Mouse (Mus musculus) neural tube, embryonic 10.5 days (tissue): ENCODE results near the gene Parg.
"Not testable (repeated sequence)": the region's sequence is repeated elsewhere in the genome, so short reads cannot be mapped to it uniquely, and the experiment has no call there.

Experiments used
- DNase-seq: peaks from one replicate; pipeline ENCODE4 v3.0.0-alpha.2; 2017; ENCODE audit warnings: low spot score; ENCODE audit errors: extremely low spot score

The Parg gene

DNA sequence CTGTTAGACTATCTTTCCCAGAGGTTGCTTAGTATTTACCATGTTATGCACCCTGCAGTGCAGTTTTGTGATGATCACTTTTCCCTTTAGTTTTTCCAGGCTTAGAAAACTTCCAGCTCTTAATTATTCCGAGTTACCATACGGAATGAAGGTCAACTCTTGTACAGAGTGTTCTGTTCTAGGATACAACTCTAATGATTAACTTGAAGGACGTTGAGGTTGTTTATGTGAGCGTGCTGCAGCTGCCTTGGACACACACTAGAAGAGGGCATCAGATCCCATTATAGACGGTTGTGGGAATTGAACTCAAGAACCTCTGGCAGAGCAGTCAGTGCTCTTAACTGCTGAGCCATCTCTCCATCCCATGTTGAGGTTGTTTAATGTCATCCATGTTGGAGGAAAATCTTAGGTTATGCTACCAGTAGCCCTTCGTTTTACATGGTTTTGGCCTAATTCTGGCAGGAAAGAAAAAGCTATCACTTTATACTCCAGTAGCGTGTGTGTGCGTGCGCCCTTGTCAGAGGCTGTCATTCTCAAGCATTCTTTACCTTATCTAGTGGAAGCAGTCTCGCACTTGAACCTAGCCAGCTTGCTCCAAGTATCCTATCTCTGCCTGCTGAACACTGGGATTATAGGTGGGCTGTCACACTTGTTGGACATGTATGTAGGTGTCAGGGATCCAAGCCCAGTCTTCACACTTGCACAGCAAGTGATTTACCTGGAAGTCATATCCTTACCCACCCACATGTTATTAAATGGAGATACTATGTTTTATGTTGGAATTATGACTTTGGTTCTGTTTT is 22.2 kb upstream of the Parg start:
- no peak for DNase-seq

DNA sequence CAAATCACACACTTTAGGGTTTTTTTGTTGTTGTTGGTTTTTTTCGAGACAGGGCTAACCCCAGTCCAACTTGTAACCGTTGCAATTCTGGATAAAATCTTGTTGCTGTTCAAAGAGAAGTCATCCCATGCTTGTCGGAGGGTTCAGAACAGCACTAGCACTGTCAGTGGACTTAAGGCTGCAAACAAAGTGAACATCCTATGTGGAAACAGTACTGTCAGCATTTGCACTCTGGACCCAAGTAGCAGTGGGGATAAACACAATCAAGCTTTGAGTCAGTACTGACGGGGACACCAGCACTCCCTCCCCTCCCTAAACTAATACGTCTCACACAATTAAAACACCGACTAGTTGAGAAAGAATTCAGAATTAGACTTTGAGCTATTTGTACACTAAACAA is 20.9 kb upstream of the Parg start:
- DNase-seq = no peak

DNA sequence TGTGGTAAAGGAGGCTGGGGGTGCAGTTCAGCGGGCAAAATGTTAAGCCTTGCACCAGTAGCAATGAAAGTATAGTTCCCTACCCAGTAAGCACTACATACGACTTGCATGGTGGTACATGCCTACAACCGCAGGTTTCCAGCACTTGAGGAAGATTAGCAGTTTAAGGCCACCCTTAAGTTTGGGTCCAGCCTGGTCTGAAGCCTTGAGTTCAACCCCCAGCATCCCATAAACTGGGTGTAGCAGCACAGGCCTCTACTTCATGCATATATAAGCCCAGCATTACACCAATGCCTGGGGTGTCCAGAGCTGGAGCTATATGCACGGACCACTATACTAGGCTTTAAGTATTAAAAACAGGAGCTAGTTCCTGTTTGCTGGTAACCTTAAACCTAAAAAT is 17.9 kb upstream of the Parg start:
- no peak for DNase-seq

DNA sequence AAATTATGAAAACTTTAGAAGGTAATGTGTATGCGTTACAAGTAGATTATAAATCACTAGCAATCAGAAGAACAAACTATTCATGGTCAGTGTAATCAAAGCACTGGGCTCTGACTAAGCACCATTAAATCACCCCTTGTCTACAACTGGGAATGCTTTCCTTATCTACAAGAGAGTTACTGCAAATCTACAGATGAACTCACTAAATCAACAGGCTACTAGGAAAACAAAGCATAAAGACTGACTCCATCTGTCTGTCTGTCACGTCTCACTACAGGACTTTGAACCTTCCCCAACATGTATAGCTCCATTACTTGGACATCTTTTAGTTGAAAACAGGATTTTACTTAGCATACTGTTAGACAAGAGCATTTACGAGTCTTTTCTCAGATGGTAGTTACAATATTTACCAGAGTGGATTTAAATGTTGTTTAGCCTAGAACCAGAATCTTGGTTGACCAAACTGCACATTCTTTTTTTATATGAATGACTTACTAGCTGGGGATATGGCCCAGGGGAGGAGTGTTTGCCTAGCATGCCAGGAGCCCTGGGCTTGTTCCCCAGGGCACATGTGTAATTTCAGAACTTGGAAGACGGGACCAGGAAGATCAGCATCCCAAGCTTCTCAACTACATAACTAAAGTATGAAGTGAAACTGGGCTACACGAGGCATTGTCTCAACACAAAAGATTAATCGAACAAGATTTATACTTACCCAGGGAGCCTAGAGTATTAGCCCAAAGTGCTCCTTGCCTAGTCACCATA is 10.9 kb upstream of the Parg start:
- no peak for DNase-seq

DNA sequence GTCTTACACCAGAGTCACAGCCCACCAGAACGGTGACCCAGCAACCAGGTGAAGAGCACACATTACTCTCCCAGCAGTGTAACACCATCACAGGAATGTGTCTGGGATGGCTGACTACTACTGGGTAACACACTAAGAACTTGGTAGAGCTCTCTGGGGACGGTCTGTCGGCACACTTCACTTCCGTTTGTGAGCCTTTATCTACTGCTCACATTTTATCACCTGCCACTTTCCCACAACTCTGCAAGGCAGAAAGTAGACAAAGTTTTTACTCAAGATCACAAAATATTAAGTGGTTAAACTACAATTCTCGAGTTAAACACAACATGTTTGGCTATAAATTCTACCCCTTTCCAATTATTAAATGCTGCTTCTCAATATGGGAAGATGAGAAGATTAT is 9.8 kb upstream of the Parg start:
- no peak for DNase-seq

GRCm38 (mm10) chr14:32192437-32192836 is 9.3 kb upstream of the Parg start:
- no peak for DNase-seq

GRCm38 (mm10) chr14:32193557-32193956 is 8.2 kb upstream of the Parg start:
- DNase-seq = not testable (repeated sequence)

GRCm38 (mm10) chr14:32201354-32201753 is 395 bp upstream of the Parg start:
- DNase-seq = peak; percentile 50

GRCm38 (mm10) chr14:32226601-32227000 is 24.9 kb downstream of the Parg start:
- no peak for DNase-seq

- DNase-seq = peak; percentile 50
These were observed 27.2 kb downstream of the Parg start for GRCm38 (mm10) chr14:32228996-32229395.

DNA sequence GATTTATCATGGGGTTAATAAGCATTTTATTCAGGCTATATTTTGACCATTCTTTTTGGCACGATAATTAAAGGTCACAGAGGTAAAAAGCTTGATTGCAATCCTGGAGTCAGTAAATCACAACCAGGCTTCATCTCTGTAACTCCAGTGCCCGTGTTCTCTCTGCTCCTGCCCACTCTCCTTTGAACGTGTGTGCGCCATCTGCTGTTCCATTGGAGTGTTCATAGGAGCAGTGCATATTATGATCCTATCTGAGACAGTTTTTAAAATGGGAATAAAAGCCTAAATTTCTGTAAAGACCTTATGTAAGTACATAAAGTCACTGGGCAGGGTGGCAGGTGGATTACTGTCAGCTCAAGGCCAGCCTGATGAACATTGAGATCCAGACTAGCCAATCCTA is 40.7 kb downstream of the Parg start:
- no peak for DNase-seq

GRCm38 (mm10) chr14:32246019-32246418 is 44.3 kb downstream of the Parg start:
- no peak for DNase-seq

- DNase-seq = no peak
These were observed 47.9 kb downstream of the Parg start for GRCm38 (mm10) chr14:32249616-32250015.

DNA sequence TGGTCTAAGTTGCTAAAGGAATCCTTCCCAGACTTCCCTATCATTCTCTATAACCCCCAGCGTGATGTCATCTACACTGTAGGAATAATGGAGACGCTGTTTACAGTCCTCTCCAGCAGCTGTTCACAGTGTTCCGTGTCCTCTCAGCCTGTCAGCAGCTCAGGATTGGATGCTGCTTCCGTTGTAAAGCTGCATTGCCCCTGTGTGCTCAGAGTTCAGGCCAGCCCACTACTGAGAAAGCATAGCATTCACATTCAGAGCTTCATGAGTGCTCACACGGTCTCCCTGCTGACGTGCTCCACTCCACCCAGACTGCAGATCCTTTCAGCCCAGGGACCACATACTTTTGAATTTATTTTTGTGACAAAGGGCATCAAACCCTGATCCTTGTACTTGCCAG is 59.1 kb downstream of the Parg start:
- DNase-seq = no peak

- no peak for DNase-seq
These were observed 60.0 kb downstream of the Parg start for GRCm38 (mm10) chr14:32261741-32262140.

DNA sequence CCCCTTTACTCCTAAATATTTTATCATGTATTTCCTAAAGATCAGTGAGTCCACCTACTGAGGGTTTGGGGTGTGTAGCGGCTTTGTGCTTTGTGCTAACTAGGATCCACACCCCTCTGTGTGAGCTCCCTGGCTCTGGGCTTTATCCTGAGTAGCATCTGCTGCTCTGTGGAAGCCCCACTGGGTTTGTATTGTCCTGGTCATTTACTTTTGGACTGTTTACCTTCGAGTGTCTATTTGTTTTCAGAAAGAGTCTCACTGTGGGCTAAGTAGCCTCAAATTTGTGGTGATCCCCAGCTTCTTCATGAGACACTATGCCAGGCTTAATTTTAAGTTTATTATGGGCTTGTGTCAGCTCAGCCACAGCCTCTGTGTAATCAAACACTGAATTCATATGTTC is 67.2 kb downstream of the Parg start:
- DNase-seq = no peak

- no peak for DNase-seq
These were observed 67.8 kb downstream of the Parg start for GRCm38 (mm10) chr14:32269589-32269988.

- DNase-seq = no peak
These were observed 99.9 kb downstream of the Parg start for GRCm38 (mm10) chr14:32301622-32302021.

DNA sequence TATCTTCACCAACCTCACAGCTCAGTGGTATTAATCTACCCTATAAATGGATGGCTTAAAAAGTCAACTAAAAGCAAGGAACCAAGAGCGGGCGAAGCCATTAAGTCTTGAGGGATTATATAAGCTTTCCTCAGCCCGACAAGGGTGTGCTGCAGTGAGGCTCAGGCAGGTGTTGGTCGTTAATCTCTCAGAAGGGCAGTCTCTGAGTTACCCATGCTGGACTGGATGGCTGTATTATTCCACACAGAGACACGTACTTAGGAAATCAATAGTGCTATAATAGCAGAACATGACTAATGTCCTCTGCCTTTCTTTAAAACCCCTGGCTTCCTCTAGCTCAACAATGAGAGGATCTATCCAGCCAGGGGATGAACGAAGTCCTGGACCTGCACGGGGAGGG is 100.7 kb downstream of the Parg start:
- DNase-seq = no peak

GRCm38 (mm10) chr14:32304921-32305320 is 103.2 kb downstream of the Parg start:
- no peak for DNase-seq

DNA sequence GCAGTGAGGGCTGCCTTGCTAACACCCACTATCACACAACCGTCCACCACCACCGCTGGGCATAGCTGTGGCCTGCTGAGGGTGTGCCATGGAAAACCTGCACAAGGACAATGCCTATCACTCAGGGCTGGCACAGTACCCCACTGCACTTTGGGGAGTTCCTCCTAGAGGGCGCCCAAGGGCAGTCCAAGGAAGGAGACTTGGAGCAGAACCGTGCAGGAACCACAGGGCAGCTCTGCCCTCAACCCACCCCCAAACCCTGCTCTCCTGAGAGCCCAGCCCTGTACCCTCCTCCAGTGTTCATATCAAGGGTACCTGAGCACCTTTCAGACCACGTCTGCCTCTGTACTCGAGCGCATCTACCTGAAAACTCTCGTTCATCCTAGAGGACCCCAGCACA is 108.1 kb downstream of the Parg start:
- peak; percentile 35 for DNase-seq

DNA sequence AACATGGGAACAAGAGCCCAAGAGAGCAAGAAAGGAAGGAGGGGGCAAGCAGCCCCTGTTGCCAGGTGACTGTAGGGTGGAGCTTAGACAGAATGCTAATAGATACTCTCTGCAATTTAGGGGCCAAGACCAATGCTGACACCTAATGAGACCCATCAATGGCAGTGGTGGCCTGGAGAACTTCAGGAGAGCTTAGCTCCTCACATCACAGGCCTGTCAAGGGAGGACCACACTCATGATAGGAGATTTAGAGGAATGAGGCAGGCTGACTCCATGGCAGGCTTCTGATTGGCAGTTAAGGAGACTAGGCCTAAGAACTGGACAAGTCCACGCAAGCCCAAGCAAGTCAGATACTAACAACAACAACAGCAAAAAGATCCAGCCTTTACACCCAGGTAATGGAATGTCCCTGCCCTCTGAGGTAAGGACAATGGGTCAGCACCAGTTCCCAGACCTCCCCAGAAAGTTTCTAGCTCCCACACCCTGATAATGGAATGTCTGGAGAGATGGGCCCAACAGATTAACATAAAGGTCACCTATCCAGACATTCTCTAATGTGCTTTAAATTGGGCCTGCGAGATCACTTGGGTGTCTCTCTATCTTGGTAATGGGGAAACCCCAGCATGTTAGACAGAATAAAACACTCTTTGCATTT is 109.8 kb downstream of the Parg start:
- no peak for DNase-seq
